Mouse (Mus musculus): Measurements from ENCODE around the gene Zfp81.
"Not testable (repeated sequence)": the region's sequence is repeated elsewhere in the genome, so short reads cannot be mapped to it uniquely, and the experiment has no call there.

Gene Zfp81

GRCm38 (mm10) chr17:33358411-33359384, at the start of gene Zfp81:
Gene Zfp81, minus strand, starts transcription at chr17:33358878.
- in situ Hi-C loops (cut with MboI): no loop called here

GRCm38 (mm10) chr17:33394182-33395034, 35.7 kb upstream of the Zfp81 start, which contains the start of gene Zfp101:
Gene Zfp101, minus strand, starts transcription at chr17:33394641.
- in situ Hi-C loops (cut with MboI): no loop called here

GRCm38 (mm10) chr17:33392271-33392670, 33.6 kb upstream of the Zfp81 start:
- in situ Hi-C loops (cut with MboI): no loop called here

- in situ Hi-C loops (cut with MboI): no loop called here
Observed at GRCm38 (mm10) chr17:33385705-33386104, 27.0 kb upstream of the Zfp81 start.

GRCm38 (mm10) chr17:33372795-33373194, 14.1 kb upstream of the Zfp81 start:
- in situ Hi-C loops (cut with MboI): no loop called here

GRCm38 (mm10) chr17:33352981-33353380, 5.7 kb downstream of the Zfp81 start:
- in situ Hi-C loops (cut with MboI): no loop called here

GRCm38 (mm10) chr17:33289876-33290149, 68.9 kb downstream of the Zfp81 start:
- in situ Hi-C loops (cut with MboI): not testable (repeated sequence)

- in situ Hi-C loops (cut with MboI): not testable (repeated sequence)
Observed at GRCm38 (mm10) chr17:33289039-33289875, 69.4 kb downstream of the Zfp81 start, which contains the start of gene Zfp955b. Gene Zfp955b, plus strand, starts transcription at chr17:33289544.

Measured in mature B cell (primary cell).